Mouse (Mus musculus) limb, embryonic 14.5 days (tissue): ENCODE measurements around the gene Nes. TPM values are rescaled to one million over a fixed set of nuclear protein-coding genes. Genes with fewer than 3 reads are reported as not detected.

ENCODE experiments used
- ATAC-seq: fragments of 200-750 bp; cut with Nextera tagmentation; 2 replicates; pipeline ENCODE4 v1.8.0; 2017; ENCODE audit warnings: low read depth, moderate number of reproducible peaks, moderate TSS enrichment; ENCODE audit not compliant: low FRiP score
- DNase-seq: peaks from one replicate; pipeline ENCODE4 v3.0.0-alpha.2; 2015; ENCODE audit warnings: low spot score
- H3K27ac ChIP-seq: fragments of 300-500 bp; sonication (generic); replicated peaks from 2 replicates; pipeline ENCODE4 v1.5.1; 2014; ENCODE audit warnings: low read depth, mild to moderate bottlenecking, low read length, moderate library complexity, mixed read lengths
- H3K27me3 ChIP-seq: fragments of 300-500 bp; sonication (generic); 2 replicates; pipeline ENCODE4 v1.6.1; 2014; ENCODE audit warnings: low read length, mixed read lengths; ENCODE audit not compliant: control insufficient read depth, insufficient read depth
- H3K36me3 ChIP-seq: fragments of 300-500 bp; sonication (generic); 2 replicates; pipeline ENCODE4 v1.6.1; 2014; ENCODE audit warnings: mild to moderate bottlenecking, low read length, moderate library complexity, mixed read lengths; ENCODE audit not compliant: control insufficient read depth, insufficient read depth
- H3K4me1 ChIP-seq: fragments of 300-500 bp; sonication (generic); 2 replicates; pipeline ENCODE4 v1.6.1; 2014; ENCODE audit warnings: antibody characterized with exemption, low read length, mixed read lengths; ENCODE audit not compliant: control insufficient read depth, insufficient read depth
- H3K4me2 ChIP-seq: fragments of 300-500 bp; sonication (generic); replicated peaks from 2 replicates; pipeline ENCODE4 v1.6.1; 2014; ENCODE audit warnings: low read depth, mild to moderate bottlenecking, low read length, moderate library complexity; ENCODE audit not compliant: severe bottlenecking
- H3K4me3 ChIP-seq: fragments of 300-500 bp; sonication (generic); replicated peaks from 2 replicates; pipeline ENCODE4 v1.5.1; 2014; ENCODE audit warnings: low read length
- H3K9ac ChIP-seq: fragments of 300-500 bp; sonication (generic); 2 replicates; pipeline ENCODE4 v1.6.1; 2014; ENCODE audit warnings: mild to moderate bottlenecking, low read depth, low read length, moderate library complexity; ENCODE audit not compliant: severe bottlenecking
- H3K9me3 ChIP-seq: fragments of 300-500 bp; sonication (generic); 2 replicates; pipeline ENCODE4 v1.6.1; 2016; ENCODE audit warnings: low read length; ENCODE audit not compliant: control insufficient read depth
- POLR2A ChIP-seq: fragments of 200-500 bp; IDR thresholded peaks from 2 replicates; pipeline ENCODE4 v1.8.0; 2012; ENCODE audit warnings: inconsistent platforms, mild to moderate bottlenecking, moderate library complexity, borderline replicate concordance; ENCODE audit not compliant: insufficient read depth, insufficient read length; ENCODE audit errors: extremely low read depth
- WGBS: fragments of 180-500 bp; shearing (Covaris S2); extraction: QIAGEN DNeasy Blood & Tissue Kit; methylation state at CpG from one replicate; pipeline ENCODE4 v1.1.7; 2014; 5-methylcytosine and 5-hydroxymethylcytosine counted together
- polyA plus RNA-seq, 2 experiments: library from polyadenylated mRNA; depleted of rRNA in 1 of 2; stranded (reverse) in 1 of 2; unstranded in 1 of 2; fragments of >200 nt; fragmentation: Nextera tagmentation in 1 of 2; extraction: Ambion mirVana in 1 of 2; gene quantifications; 2 replicates each; pipeline versions ENCODE4 v1.2.1 to v1.2.3; 2012 to 2014

Nes gene
- polyA plus RNA-seq, 2 experiments: 28.7 to 36.0 TPM

- no peaks in the 10 kb centered on the region for H3K9me3 ChIP-seq
- H3K4me2 ChIP-seq: no peak overlapping the region
- no peak for TF ChIP-seq POLR2A
- H3K36me3 ChIP-seq: peaks cover 60% of the 10 kb centered on the region
- H3K4me3 ChIP-seq: no peak overlapping the region
- ATAC-seq (no peak), DNase-seq (no peak)
- H3K27me3 ChIP-seq: no peaks in the 10 kb centered on the region
- H3K4me1 ChIP-seq: peaks cover 11% of the 10 kb centered on the region
- WGBS: 80% methylated on average over 5 of the region's 5 CpGs
- no peak overlapping the region for H3K27ac ChIP-seq
- no peak overlapping the region for H3K9ac ChIP-seq
Measured at GRCm38 (mm10) chr3:87934026-87934425, 36.9 kb upstream of the Nes start.

GRCm38 (mm10) chr3:87934501-87934900 is 36.4 kb upstream of the Nes start:
- Histone ChIP-seq H3K27ac (no peak overlapping the region), H3K4me3 (no peak overlapping the region), H3K36me3 (peaks cover 65% of the 10 kb centered on the region), H3K4me1 (peaks cover 7% of the 10 kb centered on the region), H3K9ac (no peak overlapping the region), H3K4me2 (no peak overlapping the region), H3K9me3 (no peaks in the 10 kb centered on the region), H3K27me3 (no peaks in the 10 kb centered on the region)
- no peak for DNase-seq
- WGBS: 82% methylated on average over 4 of the region's 4 CpGs
- TF ChIP-seq POLR2A: no peak
- ATAC-seq: no peak

GRCm38 (mm10) chr3:87935201-87935600 is 35.7 kb upstream of the Nes start:
- TF ChIP-seq POLR2A: no peak
- Histone ChIP-seq H3K4me3 (no peak overlapping the region), H3K27ac (no peak overlapping the region), H3K27me3 (no peaks in the 10 kb centered on the region), H3K4me1 (peaks cover 7% of the 10 kb centered on the region), H3K36me3 (peaks cover 72% of the 10 kb centered on the region), H3K9me3 (no peaks in the 10 kb centered on the region), H3K9ac (no peak overlapping the region), H3K4me2 (no peak overlapping the region)
- DNase-seq (no peak), ATAC-seq (no peak)
- WGBS: 82% methylated on average over 4 of the region's 4 CpGs

GRCm38 (mm10) chr3:87935776-87936175 is 35.1 kb upstream of the Nes start:
- Histone ChIP-seq H3K9me3 (no peaks in the 10 kb centered on the region), H3K36me3 (peaks cover 77% of the 10 kb centered on the region), H3K27ac (no peak overlapping the region), H3K4me2 (no peak overlapping the region), H3K27me3 (no peaks in the 10 kb centered on the region), H3K4me1 (peaks cover 7% of the 10 kb centered on the region), H3K4me3 (no peak overlapping the region), H3K9ac (no peak overlapping the region)
- TF ChIP-seq POLR2A: no peak
- 94% methylated on average over 2 of the region's 2 CpGs for WGBS
- DNase-seq (peak; percentile 94), ATAC-seq (peak; percentile 72; the same call in 1 of the 2 replicates)

GRCm38 (mm10) chr3:87940611-87941010 is 30.3 kb upstream of the Nes start:
- ATAC-seq: no peak
- no peak for DNase-seq
- TF ChIP-seq POLR2A: no peak
- Histone ChIP-seq H3K27me3 (no peaks in the 10 kb centered on the region), H3K4me1 (peaks cover 17% of the 10 kb centered on the region), H3K4me2 (no peak overlapping the region), H3K9me3 (no peaks in the 10 kb centered on the region), H3K27ac (no peak overlapping the region), H3K36me3 (peaks cover 68% of the 10 kb centered on the region), H3K9ac (no peak overlapping the region), H3K4me3 (no peak overlapping the region)
- 58% methylated on average over 5 of the region's 5 CpGs for WGBS

- Histone ChIP-seq H3K4me1 (peaks cover 36% of the 10 kb centered on the region), H3K36me3 (peaks cover 55% of the 10 kb centered on the region), H3K9ac (no peak overlapping the region), H3K27ac (no peak overlapping the region), H3K4me3 (no peak overlapping the region), H3K9me3 (no peaks in the 10 kb centered on the region), H3K4me2 (no peak overlapping the region), H3K27me3 (no peaks in the 10 kb centered on the region)
- no peak for DNase-seq
- no peak for TF ChIP-seq POLR2A
- ATAC-seq: no peak
- 85% methylated on average over 2 of the region's 2 CpGs for WGBS
Measured at GRCm38 (mm10) chr3:87942471-87942870, 28.4 kb upstream of the Nes start.
